Mouse (Mus musculus) kidney, adult 10 weeks (tissue): ENCODE results near the gene 4933415A04Rik. TPM values are rescaled to one million over a fixed set of nuclear protein-coding genes. Genes with fewer than 3 reads are reported as not detected.

Experiments used
- polyA plus RNA-seq: library from polyadenylated mRNA; stranded (reverse); fragments of 350-450 nt; fragmentation: Illumina TruSeq; extraction: RNeasy Lipid Tissue Mini Kit (QIAGEN cat#74804); gene quantifications from one replicate; pipeline ENCODE4 v1.2.3, GENCODE M21; 2014; ENCODE audit warnings: low read depth, low replicate concordance

Gene 4933415A04Rik
- not detected for polyA plus RNA-seq

DNA sequence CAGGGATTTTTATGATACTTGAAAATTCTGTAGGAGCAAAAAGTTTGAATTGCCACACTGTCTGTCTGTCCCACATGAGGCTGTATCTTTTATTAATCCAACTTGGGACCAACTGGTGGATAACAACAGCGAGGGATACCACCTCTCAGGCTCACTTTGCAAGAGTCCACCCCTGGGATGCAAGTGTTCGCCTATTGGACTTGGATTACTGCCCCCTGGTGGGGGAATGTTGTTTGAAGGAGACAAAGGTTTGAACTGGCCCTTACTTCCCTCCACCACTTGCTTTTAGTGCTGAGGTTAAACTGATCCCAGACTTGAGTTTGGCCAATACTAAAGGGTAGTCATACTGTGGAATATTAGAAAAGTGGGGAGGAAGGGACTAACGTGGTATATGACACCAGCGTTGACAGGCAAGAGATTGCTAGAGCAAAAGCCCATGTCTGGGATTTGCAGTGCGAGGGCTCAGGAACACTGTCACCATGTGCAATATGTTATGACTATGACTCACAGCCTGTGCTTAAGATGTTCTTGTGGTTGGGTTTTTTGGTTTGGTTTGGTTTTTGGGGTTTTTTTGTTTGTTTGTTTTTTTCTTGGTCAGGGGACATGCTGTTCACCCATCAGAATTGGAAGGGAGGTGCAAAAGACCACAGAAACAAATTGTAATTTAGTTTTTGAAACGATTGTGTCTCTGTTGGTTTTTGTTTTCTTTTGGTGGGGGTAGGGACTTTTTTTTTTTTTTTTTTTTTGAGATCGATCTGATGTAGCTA is at the start of gene 4933415A04Rik:
Gene 4933415A04Rik (plus strand): TSS at position 717 of the 767 bp plus-strand sequence.

DNA sequence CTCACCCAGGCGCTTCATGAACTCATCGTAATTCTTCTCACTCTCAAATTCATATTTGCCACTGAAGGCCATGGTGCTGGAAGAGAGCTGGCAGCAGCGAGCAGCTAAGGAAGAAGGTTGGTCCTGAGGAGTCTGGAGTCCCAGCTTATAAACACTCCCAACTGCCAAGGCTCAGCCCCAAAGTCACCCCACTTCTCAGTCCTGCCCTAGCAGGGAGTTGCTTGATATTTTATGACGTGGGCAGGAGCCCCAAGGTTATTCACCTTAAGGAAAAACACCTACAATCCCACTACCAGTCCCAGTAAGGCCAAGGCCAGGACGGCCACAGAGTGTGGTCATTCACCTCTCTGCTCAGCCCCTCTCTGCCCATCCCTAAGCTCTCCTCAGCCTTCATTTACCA is 14.6 kb downstream of the 4933415A04Rik start, which contains the start of gene Fabp6:
Gene Fabp6 (minus strand): TSS at position 101 of the 400 bp plus-strand sequence.

Other genes starting within 250 kb of the 4933415A04Rik start
- gene Pttg1, start 160.8 kb upstream of the 4933415A04Rik start, polyA plus RNA-seq: 66.2 TPM
- 97.7 TPM for gene Slu7, start 153.3 kb upstream of the 4933415A04Rik start, polyA plus RNA-seq
- not detected for gene C1qtnf2, start 112.8 kb upstream of the 4933415A04Rik start, polyA plus RNA-seq
- gene Ccnjl, start 58.3 kb upstream of the 4933415A04Rik start, polyA plus RNA-seq: 1.1 TPM
- not detected for gene Fabp6, start 14.5 kb downstream of the 4933415A04Rik start, polyA plus RNA-seq
- 26.8 TPM for gene Pwwp2a, start 95.0 kb downstream of the 4933415A04Rik start, polyA plus RNA-seq
- gene Ttc1, start 161.0 kb downstream of the 4933415A04Rik start, polyA plus RNA-seq: 66.4 TPM